Mouse (Mus musculus): ENCODE measurements around the gene Slc24a2.

GRCm38 (mm10) chr4:86942656-86943055, 287.6 kb downstream of the Slc24a2 start:
- TF ChIP-seq CTCF (IDR thresholded peaks at IDR 0.05 in 2 of 3, conservative IDR thresholded peaks at IDR 0.05 in 1 of 3; ENCODE audit: control insufficient read depth in 1 of 3, insufficient read depth in 1 of 3, low read depth in 2 of 3, low read length in 3 of 3, poor library complexity in 1 of 3, severe bottlenecking in 1 of 3), result no peak
- no peak for TF ChIP-seq TCF12 (IDR thresholded peaks at IDR 0.05; ENCODE audit: low read depth, low read length)
- no peak for TF ChIP-seq EP300 (IDR thresholded peaks at IDR 0.05; ENCODE audit: low read depth in 1 of 2, low read length in 2 of 2)
- no peak for TF ChIP-seq ETS1 (IDR thresholded peaks at IDR 0.05; ENCODE audit: low read depth, low read length)
- TF ChIP-seq RAD21 (IDR thresholded peaks at IDR 0.05; ENCODE audit: low read depth, low read length), result no peak
- TF ChIP-seq POLR2A (IDR thresholded peaks at IDR 0.05; ENCODE audit: control insufficient read depth in 1 of 2, insufficient read depth in 1 of 2, low read depth in 1 of 2, low read length in 2 of 2, poor library complexity in 1 of 2), result no peak
- no peak for TF ChIP-seq ELF1 (IDR thresholded peaks at IDR 0.05; ENCODE audit: low read depth, low read length)
- no peak for TF ChIP-seq ZC3H11A (IDR thresholded peaks at IDR 0.05; ENCODE audit: low read depth, low read length)
- no peak for TF ChIP-seq HCFC1 (IDR thresholded peaks at IDR 0.05; ENCODE audit: low read depth, low read length)
- TF ChIP-seq MXI1 (IDR thresholded peaks at IDR 0.05; ENCODE audit: low read depth, low read length), result no peak

All from MEL (cell line).